Mouse (Mus musculus) thymus, postnatal 4 days (tissue): ENCODE results near the gene Rpl38.
"Not testable (repeated sequence)": the region's sequence is repeated elsewhere in the genome, so short reads cannot be mapped to it uniquely, and the experiment has no call there.

Experiments used
- DNase-seq: peaks from one replicate; pipeline ENCODE4 v3.0.0; 2021

Rpl38 gene

GRCm38 (mm10) chr11:114657737-114658136 lies 10.6 kb upstream of the Rpl38 start:
- peak; percentile 86 for DNase-seq

- no peak for DNase-seq
These were observed 6.2 kb upstream of the Rpl38 start for GRCm38 (mm10) chr11:114662161-114662560.

- DNase-seq: peak; percentile 82
These were observed 5.5 kb upstream of the Rpl38 start for GRCm38 (mm10) chr11:114662746-114663362.

- no peak for DNase-seq
These were observed 4.2 kb upstream of the Rpl38 start for GRCm38 (mm10) chr11:114664164-114664563.

GRCm38 (mm10) chr11:114665463-114665862 lies 2.9 kb upstream of the Rpl38 start:
- DNase-seq: no peak

- peak; percentile 25 for DNase-seq
These were observed 1.5 kb upstream of the Rpl38 start for GRCm38 (mm10) chr11:114666786-114667185.

- DNase-seq: peak; percentile 40
These were observed 940 bp upstream of the Rpl38 start for GRCm38 (mm10) chr11:114667236-114667931.

- DNase-seq: peak; percentile 67
These were observed 415 bp upstream of the Rpl38 start for GRCm38 (mm10) chr11:114667932-114668285.

- DNase-seq: peak; percentile 89
These were observed 658 bp downstream of the Rpl38 start for GRCm38 (mm10) chr11:114668741-114669623.

- DNase-seq: peak; percentile 34
These were observed 1.4 kb downstream of the Rpl38 start for GRCm38 (mm10) chr11:114669651-114670168.

- DNase-seq: no peak
These were observed 2.8 kb downstream of the Rpl38 start for GRCm38 (mm10) chr11:114671147-114671546.

GRCm38 (mm10) chr11:114672794-114673718 lies 4.7 kb downstream of the Rpl38 start:
- peak; percentile 79 for DNase-seq

GRCm38 (mm10) chr11:114673719-114674050 lies 5.4 kb downstream of the Rpl38 start:
- DNase-seq: no peak

- no peak for DNase-seq
These were observed 5.9 kb downstream of the Rpl38 start for GRCm38 (mm10) chr11:114674180-114674579.

- DNase-seq: not testable (repeated sequence)
These were observed 6.5 kb downstream of the Rpl38 start for GRCm38 (mm10) chr11:114674796-114675195.

- peak; percentile 63 for DNase-seq
These were observed 7.1 kb downstream of the Rpl38 start, which contains the start of gene Ttyh2 for GRCm38 (mm10) chr11:114675341-114675825. Gene Ttyh2, plus strand, starts transcription at chr11:114675431.

- DNase-seq: peak; percentile 46
These were observed 7.6 kb downstream of the Rpl38 start for GRCm38 (mm10) chr11:114675826-114676401.

- no peak for DNase-seq
These were observed 8.1 kb downstream of the Rpl38 start for GRCm38 (mm10) chr11:114676431-114676830.

GRCm38 (mm10) chr11:114676896-114677530 lies 8.7 kb downstream of the Rpl38 start:
- no peak for DNase-seq

GRCm38 (mm10) chr11:114679582-114679981 lies 11.3 kb downstream of the Rpl38 start:
- no peak for DNase-seq

GRCm38 (mm10) chr11:114680291-114680690 lies 12.0 kb downstream of the Rpl38 start:
- DNase-seq: no peak
